Mouse (Mus musculus) stomach, embryonic 14.5 days (tissue): ENCODE measurements around the gene Map3k21. TPM values are rescaled to one million over a fixed set of nuclear protein-coding genes. Genes with fewer than 3 reads are reported as not detected.
A peak's percentile ranks its signal among the peaks of the same experiment; 100 is the strongest.

ENCODE experiments used
- ATAC-seq: fragments of 200-750 bp; cut with Nextera tagmentation; 2 replicates; pipeline ENCODE4 v1.8.0; 2017; ENCODE audit warnings: low read depth, moderate TSS enrichment; ENCODE audit not compliant: insufficient number of reproducible peaks, insufficient read depth, low FRiP score
- H3K27ac ChIP-seq: fragments of 300-500 bp; sonication (generic); 2 replicates; pipeline ENCODE4 v1.5.1; 2014; ENCODE audit warnings: mild to moderate bottlenecking, low read length, moderate library complexity, mixed read lengths
- H3K27me3 ChIP-seq: fragments of 300-500 bp; sonication (generic); 2 replicates; pipeline ENCODE4 v1.6.1; 2014; ENCODE audit warnings: low read length, control low read depth, mixed read lengths; ENCODE audit not compliant: control insufficient read depth, insufficient read depth
- H3K36me3 ChIP-seq: fragments of 300-500 bp; sonication (generic); 2 replicates; pipeline ENCODE4 v1.6.1; 2014; ENCODE audit warnings: mild to moderate bottlenecking, control low read depth, low read length, moderate library complexity, mixed read lengths; ENCODE audit not compliant: control insufficient read depth, insufficient read depth
- H3K4me1 ChIP-seq: fragments of 300-500 bp; sonication (generic); 2 replicates; pipeline ENCODE4 v1.6.1; 2014; ENCODE audit warnings: low read length, control low read depth, mixed read lengths; ENCODE audit not compliant: control insufficient read depth, insufficient read depth
- H3K4me2 ChIP-seq: fragments of 300-500 bp; sonication (generic); replicated peaks from 2 replicates; pipeline ENCODE4 v1.6.1; 2014; ENCODE audit warnings: low read depth, low read length, control low read depth
- H3K4me3 ChIP-seq: fragments of 300-500 bp; sonication (generic); 2 replicates; pipeline ENCODE4 v1.5.1; 2014; ENCODE audit warnings: low read depth, low read length, control low read depth
- H3K9ac ChIP-seq: fragments of 300-500 bp; sonication (generic); replicated peaks from 2 replicates; pipeline ENCODE4 v1.6.1; 2014; ENCODE audit warnings: low read depth, mild to moderate bottlenecking, control low read depth, low read length, moderate library complexity, mixed read lengths
- H3K9me3 ChIP-seq: fragments of 300-500 bp; sonication (generic); 2 replicates; pipeline ENCODE4 v1.6.1; 2016; ENCODE audit warnings: low read depth, low read length, control low read depth; ENCODE audit not compliant: control insufficient read depth
- WGBS: fragments of 180-500 bp; shearing (Covaris S2); extraction: QIAGEN DNeasy Blood & Tissue Kit; methylation state at CpG from one replicate; pipeline ENCODE4 v1.1.7; 2014; 5-methylcytosine and 5-hydroxymethylcytosine counted together
- polyA plus RNA-seq: library from polyadenylated mRNA; unstranded; fragments of >200 nt; fragmentation: Nextera tagmentation; extraction: Ambion mirVana; gene quantifications from 2 replicates; pipeline ENCODE4 v1.2.1, GENCODE M21; 2014

The Map3k21 gene
- polyA plus RNA-seq, 1 experiment from 2014 or later: 1.0 TPM

DNA sequence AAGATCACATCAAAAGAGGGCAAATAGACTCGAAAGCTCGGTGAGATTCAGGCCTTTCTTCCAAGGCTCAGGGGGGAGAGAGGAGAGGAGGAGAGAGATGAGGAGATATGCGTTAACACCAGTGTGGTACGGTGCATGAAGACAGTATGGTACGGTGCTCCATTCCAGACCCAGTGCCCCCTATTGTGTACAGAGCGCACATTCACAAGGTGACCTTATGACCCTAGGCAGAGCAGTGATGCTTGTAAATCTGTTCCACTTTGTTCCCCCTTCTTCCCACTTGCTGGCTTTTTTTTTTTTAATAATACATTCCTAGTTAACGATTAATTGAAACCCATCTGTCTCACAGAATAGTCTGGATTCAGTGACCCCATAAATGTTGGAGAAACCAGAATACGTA lies 9.3 kb downstream of the Map3k21 start:
- no peaks in the 10 kb centered on the region for H3K9me3 ChIP-seq
- WGBS: 56% methylated on average over 8 of the region's 8 CpGs
- no peak overlapping the region for H3K4me3 ChIP-seq
- H3K4me1 ChIP-seq: no peaks in the 10 kb centered on the region
- no peak for ATAC-seq
- H3K27ac ChIP-seq: peak overlapping the region; percentile 44; the same call in 1 of the 2 replicates
- H3K9ac ChIP-seq: no peak overlapping the region
- H3K36me3 ChIP-seq: no peaks in the 10 kb centered on the region
- H3K4me2 ChIP-seq: no peak overlapping the region
- no peaks in the 10 kb centered on the region for H3K27me3 ChIP-seq

- no peaks in the 10 kb centered on the region for H3K4me1 ChIP-seq
- no peak overlapping the region for H3K9ac ChIP-seq
- H3K27me3 ChIP-seq: no peaks in the 10 kb centered on the region
- ATAC-seq: no peak
- WGBS: 77% methylated on average over 10 of the region's 10 CpGs
- no peaks in the 10 kb centered on the region for H3K9me3 ChIP-seq
- no peak overlapping the region for H3K4me2 ChIP-seq
- no peaks in the 10 kb centered on the region for H3K36me3 ChIP-seq
- H3K27ac ChIP-seq: no peak overlapping the region
- no peak overlapping the region for H3K4me3 ChIP-seq
Observed at GRCm38 (mm10) chr8:125920281-125920680, 10.0 kb downstream of the Map3k21 start.

DNA sequence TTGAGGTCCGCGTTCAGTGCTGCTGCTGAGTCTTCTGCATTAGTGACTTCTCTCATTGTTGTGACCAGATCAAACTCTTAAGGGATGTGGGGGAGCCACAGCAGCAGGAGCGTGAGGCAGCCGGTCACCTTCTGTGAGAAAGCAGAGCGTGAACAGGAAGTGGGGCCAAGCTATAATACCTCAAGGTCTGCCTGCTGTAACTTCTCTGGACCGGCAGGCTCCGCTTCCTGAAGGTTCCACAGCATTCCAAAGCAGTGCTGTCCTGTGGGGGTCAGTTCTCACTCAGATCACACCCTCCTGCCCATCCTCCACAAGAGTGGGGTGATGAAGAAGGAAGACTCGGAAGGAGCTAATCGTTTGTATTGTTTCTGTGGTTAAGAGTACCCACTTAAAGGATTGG lies 10.5 kb downstream of the Map3k21 start:
- Histone ChIP-seq H3K9ac (no peak overlapping the region), H3K4me2 (no peak overlapping the region), H3K27ac (no peak overlapping the region), H3K27me3 (no peaks in the 10 kb centered on the region), H3K4me3 (no peak overlapping the region), H3K4me1 (no peaks in the 10 kb centered on the region), H3K9me3 (no peaks in the 10 kb centered on the region), H3K36me3 (no peaks in the 10 kb centered on the region)
- WGBS: 63% methylated on average over 9 of the region's 9 CpGs
- no peak for ATAC-seq

GRCm38 (mm10) chr8:125922333-125922732 lies 12.1 kb downstream of the Map3k21 start:
- no peaks in the 10 kb centered on the region for H3K36me3 ChIP-seq
- WGBS: 50% methylated on average over 3 of the region's 3 CpGs
- no peak overlapping the region for H3K4me3 ChIP-seq
- no peak overlapping the region for H3K9ac ChIP-seq
- no peak overlapping the region for H3K27ac ChIP-seq
- no peaks in the 10 kb centered on the region for H3K4me1 ChIP-seq
- no peak overlapping the region for H3K4me2 ChIP-seq
- no peak for ATAC-seq
- H3K9me3 ChIP-seq: no peaks in the 10 kb centered on the region
- no peaks in the 10 kb centered on the region for H3K27me3 ChIP-seq

DNA sequence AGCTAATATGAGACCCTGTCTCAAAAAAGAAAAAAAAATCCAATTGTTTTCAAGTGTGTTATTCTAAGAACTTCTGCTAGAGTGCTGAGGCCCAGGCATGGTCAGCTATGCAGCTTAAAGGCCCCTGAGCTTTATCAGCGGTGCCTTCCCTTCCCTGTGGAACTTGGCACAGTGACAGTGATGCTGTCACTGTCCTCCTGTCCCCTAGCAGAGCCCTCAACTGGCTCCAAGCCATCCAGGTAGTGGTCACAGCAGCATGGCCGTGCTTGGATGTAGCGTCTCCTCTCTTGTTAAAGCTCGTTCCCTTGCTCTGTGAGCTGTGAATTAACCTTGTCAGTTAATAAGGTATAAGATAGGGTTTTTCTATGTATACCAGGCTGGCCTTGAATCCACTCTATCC lies 16.4 kb downstream of the Map3k21 start:
- ATAC-seq: no peak
- 90% methylated on average over 4 of the region's 4 CpGs for WGBS

DNA sequence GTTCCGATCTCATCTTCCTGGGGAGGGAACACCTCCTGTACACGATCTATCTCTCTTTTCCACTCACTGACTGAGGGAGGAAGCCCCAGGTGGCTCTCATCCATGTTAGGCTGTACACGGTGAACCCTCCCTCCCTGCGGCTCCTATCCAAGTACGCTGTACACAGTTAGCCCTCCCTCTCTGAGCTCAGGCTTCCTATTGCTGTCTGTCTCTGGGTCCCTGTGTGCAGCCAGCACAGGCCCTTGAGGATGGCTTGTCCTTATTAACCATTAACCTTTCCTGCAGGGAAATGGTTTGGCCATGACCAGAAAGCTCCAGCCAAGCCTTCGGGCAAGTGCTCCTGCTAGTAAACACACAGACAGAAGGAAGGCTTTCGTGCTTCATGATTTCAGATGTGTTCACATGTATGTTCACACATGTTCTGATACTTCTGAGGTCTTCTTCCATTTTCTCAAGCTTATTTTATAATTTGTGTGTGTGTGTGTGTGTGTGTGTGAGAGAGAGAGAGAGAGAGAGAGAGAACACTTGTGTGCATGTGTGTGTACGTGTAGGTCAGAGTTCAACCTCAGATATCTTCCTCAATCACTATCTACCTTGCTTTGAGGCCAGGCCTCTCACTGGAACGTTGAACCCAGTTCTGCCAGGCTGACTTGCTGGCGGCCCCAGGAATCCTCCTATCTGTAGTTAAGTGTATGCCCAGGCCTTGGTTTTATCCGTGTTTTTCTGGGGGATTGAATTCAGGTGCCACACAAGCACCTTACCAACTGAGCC lies 20.2 kb downstream of the Map3k21 start:
- no peak for ATAC-seq
- WGBS: 64% methylated on average over 11 of the region's 11 CpGs

More for the DNA sequence above, 16.4 kb downstream of the Map3k21 start:
- no peak overlapping the region for H3K27ac ChIP-seq
- H3K4me3 ChIP-seq: no peak overlapping the region
- H3K4me1 ChIP-seq: no peaks in the 10 kb centered on the region
- H3K36me3 ChIP-seq: no peaks in the 10 kb centered on the region
- no peak overlapping the region for H3K4me2 ChIP-seq
- H3K9ac ChIP-seq: no peak overlapping the region
- no peaks in the 10 kb centered on the region for H3K9me3 ChIP-seq
- H3K27me3 ChIP-seq: no peaks in the 10 kb centered on the region

DNA sequence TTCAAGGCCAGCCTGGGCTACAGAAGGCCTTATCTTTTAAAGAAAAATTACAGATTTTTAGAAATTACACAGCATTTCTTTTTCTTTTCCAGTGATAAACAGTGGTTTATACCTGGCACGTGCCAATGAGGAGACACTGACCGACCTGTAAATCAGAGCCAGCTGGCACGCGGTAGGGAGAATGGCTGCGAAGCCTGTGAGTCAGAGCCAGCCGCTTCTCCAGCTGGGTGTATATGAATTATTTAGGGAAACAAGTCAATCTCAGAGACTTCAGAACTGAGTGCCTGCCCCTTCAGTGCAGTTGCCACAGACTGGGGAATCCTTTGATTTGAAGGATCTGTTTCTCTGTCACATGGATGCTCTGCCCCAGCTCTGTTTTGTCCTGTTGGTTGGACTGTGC lies 21.6 kb downstream of the Map3k21 start:
- H3K4me1 ChIP-seq: no peaks in the 10 kb centered on the region
- H3K27ac ChIP-seq: no peak overlapping the region
- 93% methylated on average over 6 of the region's 6 CpGs for WGBS
- no peaks in the 10 kb centered on the region for H3K36me3 ChIP-seq
- H3K4me2 ChIP-seq: no peak overlapping the region
- no peaks in the 10 kb centered on the region for H3K27me3 ChIP-seq
- no peak overlapping the region for H3K4me3 ChIP-seq
- H3K9me3 ChIP-seq: no peaks in the 10 kb centered on the region
- ATAC-seq: no peak
- no peak overlapping the region for H3K9ac ChIP-seq

More for the DNA sequence above, 20.2 kb downstream of the Map3k21 start:
- H3K4me1 ChIP-seq: no peaks in the 10 kb centered on the region
- no peak overlapping the region for H3K27ac ChIP-seq
- H3K36me3 ChIP-seq: no peaks in the 10 kb centered on the region
- no peak overlapping the region for H3K9ac ChIP-seq
- no peaks in the 10 kb centered on the region for H3K27me3 ChIP-seq
- no peaks in the 10 kb centered on the region for H3K9me3 ChIP-seq
- H3K4me2 ChIP-seq: no peak overlapping the region
- no peak overlapping the region for H3K4me3 ChIP-seq

DNA sequence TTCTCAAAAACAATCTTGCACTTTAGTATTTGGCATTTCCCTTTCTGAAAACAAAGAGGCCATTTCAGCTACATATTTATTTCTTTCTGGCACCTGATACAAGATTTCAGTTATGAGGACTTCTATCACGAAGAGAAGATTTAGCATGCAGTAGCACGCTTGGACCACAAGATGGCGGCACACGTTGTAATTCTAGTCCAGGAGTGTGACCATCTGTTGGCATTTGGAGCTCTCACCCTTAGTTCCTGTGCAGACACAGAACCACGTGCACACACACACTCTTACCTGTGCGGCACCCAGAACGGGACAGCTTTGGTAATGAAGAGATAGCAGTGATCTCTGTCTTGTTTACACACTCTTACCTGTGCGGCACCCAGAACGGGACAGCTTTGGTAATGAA lies 25.4 kb downstream of the Map3k21 start:
- 48% methylated on average over 9 of the region's 9 CpGs for WGBS
- no peaks in the 10 kb centered on the region for H3K9me3 ChIP-seq
- ATAC-seq: no peak

DNA sequence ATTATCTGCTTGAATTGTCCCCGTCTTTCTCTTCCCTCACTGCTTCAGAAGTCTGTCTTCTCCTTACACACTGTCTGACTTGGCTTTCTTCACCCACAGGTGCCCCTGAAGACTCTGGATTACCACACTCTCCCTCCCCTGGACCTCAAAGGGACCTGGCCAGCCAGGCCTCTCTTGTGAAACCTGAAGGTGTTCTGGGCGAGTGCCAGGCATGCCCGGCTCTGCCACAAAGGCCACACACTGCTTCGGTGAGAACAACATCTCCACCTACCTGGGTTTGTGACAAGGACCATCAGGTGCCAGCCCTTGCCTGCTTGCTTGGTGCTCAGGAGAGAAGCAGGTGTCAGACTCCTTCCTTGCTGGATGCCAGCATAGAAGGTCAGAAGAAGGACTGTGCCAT lies 34.3 kb downstream of the Map3k21 start:
- 92% methylated on average over 4 of the region's 4 CpGs for WGBS
- ATAC-seq: no peak
- H3K4me3 ChIP-seq: no peak overlapping the region
- no peaks in the 10 kb centered on the region for H3K27me3 ChIP-seq
- no peaks in the 10 kb centered on the region for H3K4me1 ChIP-seq
- no peaks in the 10 kb centered on the region for H3K36me3 ChIP-seq
- no peak overlapping the region for H3K9ac ChIP-seq
- no peak overlapping the region for H3K27ac ChIP-seq
- H3K9me3 ChIP-seq: no peaks in the 10 kb centered on the region
- no peak overlapping the region for H3K4me2 ChIP-seq

More for the DNA sequence above, 25.4 kb downstream of the Map3k21 start:
- Histone ChIP-seq H3K36me3 (no peaks in the 10 kb centered on the region), H3K27ac (no peak overlapping the region), H3K27me3 (no peaks in the 10 kb centered on the region), H3K4me2 (no peak overlapping the region), H3K4me3 (no peak overlapping the region), H3K9ac (no peak overlapping the region), H3K4me1 (no peaks in the 10 kb centered on the region)
